Mouse (Mus musculus) adrenal gland, postnatal 14 days (tissue): ENCODE results near the gene Pou4f2. TPM values are rescaled to one million over a fixed set of nuclear protein-coding genes. Genes with fewer than 3 reads are reported as not detected.

Source experiments
- DNase-seq: peaks from one replicate; pipeline ENCODE4 v3.0.0; 2021; ENCODE audit warnings: mixed read lengths
- long read RNA-seq, 2 experiments: library from polyadenylated mRNA; stranded (forward); transcript quantifications; one replicate each; pipeline ENCODE4 v2.0.0; 2021
- total RNA-seq: library from RNA; stranded (reverse); gene quantifications from 2 replicates; pipeline ENCODE4 v1.2.3, GENCODE M21; 2021

Gene Pou4f2
- total RNA-seq, result not detected in 2 replicates
- long read RNA-seq, experiment 1, result 0 reads
- long read RNA-seq, experiment 2, result 0 reads

DNA sequence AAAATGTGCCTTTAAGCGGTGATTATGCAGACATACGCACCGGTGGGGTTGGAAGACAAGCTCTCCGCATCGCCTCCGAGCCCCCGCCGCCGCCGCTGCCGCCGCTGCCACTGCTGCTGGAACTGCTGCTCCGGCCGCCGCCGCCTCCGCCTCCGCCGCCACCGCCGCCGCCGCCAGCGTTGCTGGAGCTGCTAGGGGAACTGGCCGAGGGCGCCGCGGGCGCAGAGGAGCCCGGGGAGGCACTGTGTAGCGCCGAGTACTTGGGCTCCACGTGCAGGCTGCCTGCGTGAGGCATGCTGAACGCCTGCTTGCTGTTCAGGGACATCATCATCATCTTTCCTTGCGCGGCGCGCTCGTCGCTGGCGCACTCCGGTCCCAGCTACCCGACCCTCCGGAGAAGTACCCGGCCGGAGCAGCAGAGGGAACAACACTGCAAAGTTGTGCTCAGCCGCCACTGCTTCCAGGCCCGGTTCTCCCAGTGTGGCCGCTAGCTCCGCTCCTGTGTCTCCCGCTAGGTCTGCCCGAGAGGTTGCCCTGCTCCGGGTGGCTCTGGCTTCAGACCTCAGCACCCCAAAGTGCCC, at the start of gene Pou4f2:
TSS of gene Pou4f2 (minus strand) at position 575 of the 581 bp plus-strand sequence.
- DNase-seq, result peak; percentile 37

- peak; percentile 5 for DNase-seq
These were observed 40.8 kb upstream of the Pou4f2 start for GRCm38 (mm10) chr8:78477051-78477829.

DNA sequence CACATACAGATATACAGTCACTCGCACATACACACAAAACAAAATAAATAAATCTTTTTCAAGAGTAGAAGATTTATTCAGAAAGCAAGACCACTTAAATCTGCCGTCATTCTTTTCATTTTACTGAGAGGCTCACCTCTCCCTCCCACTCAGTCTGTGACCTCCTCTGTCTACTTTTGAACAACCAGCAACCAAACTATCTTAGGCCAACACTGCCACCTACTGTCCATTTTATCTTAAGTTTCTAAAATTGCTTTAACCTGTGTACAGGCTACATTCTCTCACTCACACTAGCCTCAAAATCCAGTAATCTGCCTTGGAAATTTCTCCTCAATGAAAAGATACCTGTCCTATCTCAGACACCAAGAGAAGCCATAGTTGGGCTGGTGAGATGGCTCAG, 31.4 kb upstream of the Pou4f2 start:
- no peak for DNase-seq

DNA sequence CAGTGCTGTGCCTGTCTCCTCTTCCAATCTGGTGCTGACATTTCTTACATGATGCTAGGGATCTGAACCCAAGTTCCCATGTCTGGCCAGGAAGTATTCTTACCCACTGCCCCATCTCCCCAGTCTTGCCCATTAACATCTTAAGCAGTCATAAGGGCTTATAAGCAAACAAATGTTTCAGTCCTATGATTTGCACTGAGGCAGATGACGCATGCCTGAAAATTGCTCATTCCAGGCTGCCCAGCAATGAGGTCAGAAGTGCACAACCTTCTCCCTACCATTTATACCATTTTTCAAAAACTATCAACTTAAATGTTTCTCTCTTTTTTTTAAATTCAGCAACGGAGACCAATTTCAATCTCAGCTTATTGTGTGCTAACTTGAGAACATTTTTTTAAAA, 27.5 kb upstream of the Pou4f2 start:
- no peak for DNase-seq

DNA sequence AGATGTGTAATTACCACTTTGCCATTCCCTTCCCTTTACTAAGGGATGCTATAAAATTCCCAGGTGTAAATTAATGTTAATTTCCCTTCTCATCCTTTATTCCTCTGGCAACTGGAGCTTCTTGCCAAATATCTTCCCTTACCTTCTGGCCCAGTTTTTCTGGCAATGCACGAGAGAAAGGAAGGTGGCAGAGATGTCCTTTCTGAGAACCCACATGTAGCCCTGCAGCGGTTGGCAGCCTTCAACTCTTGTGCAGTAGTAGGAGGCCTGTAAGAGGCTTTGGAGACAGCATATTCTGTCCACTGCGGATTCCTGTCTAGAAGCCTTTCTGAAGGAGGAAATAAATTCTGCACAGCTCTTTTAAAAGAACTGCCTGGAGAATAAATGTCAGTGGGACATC, 20.0 kb upstream of the Pou4f2 start:
- no peak for DNase-seq

- DNase-seq, result no peak
These were observed 6.3 kb upstream of the Pou4f2 start for GRCm38 (mm10) chr8:78442781-78443180.

DNA sequence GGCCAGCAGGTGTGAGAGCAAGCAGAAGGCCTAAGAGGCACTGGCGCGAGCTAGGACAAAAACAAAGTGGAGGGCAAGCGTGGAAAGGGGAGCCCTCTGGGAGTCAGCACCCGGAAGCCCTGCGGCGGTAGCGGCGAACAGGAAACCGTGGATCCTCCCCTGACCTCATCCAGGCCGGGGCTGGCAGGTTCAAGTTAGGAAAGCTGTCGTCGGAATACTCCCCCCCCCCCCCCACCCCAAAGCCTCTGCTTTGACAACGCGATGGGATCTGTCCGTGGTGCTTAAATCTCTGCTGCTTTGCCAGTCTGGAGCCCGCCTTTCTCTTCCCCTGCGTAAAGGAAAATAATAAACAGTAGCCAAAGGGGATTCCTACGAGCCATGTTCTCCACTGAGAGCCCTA, 1.7 kb upstream of the Pou4f2 start:
- DNase-seq, result peak; percentile 82

DNA sequence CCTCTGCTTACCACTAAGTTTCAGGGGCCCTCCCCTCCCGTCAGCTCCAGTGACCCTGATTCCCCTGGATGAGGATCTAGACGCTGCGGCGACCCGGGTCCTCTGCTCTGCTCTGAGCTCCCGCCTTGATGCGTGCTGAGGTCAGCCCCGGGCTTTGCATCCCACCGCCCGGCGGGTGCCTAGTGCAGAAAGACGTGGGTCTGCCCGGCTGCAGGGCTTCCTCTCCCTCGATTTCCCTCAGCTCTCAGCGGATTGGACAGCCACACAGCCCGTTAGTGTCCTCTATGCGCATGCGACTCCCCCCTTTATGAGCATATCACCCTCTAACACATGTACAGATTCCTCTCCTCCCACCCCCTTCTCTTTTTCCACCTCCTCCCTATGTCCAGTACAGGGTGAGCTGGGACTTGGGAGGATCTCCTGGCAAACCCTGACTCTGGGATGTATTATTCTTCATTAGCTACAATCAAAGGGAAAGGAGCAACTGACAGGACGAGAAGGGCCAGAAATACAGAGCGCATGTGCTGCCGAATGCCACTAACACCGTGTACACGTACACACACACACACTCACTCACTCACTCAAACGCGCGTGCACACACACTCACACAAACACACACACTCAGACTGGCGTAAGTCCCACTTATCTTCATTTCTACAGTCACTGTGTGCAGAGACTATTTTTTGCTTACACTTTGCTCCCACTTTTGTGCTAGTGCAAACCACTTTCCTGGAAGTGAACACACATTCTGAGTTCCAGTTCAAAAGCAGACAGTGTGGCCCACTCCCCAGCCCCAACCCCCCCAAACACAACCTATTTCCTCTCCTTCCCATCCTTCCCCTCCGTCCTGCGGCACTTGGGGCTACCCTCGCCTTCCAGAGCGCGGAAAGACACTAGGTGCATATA, 948 bp upstream of the Pou4f2 start:
- no peak for DNase-seq

DNA sequence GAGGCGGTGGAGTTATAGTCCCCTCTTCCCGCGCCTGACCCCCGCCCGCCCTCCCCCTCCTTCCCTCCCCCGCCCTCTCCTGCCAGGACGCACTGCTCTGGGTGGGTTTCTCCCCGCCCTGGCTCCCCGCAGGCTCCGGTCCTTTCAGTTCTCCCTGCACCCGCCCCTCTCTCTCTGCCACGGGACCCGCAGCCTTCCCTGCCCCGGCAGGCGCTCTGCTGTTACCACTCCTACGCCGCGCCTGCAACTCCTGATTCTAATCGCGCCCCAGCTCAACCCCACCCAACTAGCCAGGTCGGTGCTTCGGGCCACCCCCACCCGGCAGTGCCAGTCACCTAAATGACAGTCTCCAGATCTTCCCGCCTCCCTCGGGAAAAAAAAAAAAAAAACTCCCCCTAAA, 216 bp upstream of the Pou4f2 start:
- no peak for DNase-seq

- no peak for DNase-seq
These were observed 853 bp downstream of the Pou4f2 start for GRCm38 (mm10) chr8:78435624-78435960.

GRCm38 (mm10) chr8:78434823-78435623, 1.4 kb downstream of the Pou4f2 start:
- DNase-seq, result no peak

DNA sequence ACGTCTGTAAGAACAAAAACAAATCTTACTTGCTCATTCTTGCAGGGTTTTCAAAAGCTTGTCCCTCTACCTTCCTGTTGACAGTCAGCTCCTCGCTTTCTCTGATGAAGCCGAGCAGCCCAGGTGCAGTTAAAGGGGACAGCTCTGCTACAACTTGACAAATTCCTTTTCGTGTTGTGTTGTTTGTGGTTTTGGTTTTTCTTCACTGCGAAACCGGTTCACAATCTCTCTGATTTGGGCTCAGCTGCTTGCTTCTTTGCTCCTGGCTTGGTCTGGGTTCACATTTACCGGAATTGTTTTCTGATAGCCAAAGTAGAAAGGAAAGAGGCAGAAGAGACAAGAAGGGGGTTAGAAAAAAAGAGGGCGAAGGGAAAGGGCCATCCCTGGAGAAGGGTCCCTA, 2.1 kb downstream of the Pou4f2 start:
- no peak for DNase-seq

- DNase-seq, result no peak
These were observed 3.1 kb downstream of the Pou4f2 start for GRCm38 (mm10) chr8:78433318-78433717.

DNA sequence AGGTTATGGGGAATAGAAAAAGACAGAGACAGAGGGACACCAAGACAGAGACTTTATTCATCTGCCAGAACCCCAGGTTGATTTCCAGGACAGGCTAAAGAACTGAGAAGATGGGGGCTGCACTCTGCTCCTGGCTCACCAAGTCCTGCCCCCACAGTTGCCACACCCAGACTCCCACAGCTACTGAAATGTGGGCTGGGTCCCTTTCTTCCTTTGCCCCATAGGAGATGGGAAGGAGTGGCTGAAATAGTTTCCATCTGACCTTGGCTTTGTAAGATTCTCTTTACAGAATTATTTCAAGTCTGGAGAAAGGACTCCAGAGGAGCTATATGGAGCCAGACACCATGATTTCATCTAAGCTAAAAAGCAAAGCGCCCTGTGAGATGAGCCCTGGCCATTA, 4.0 kb downstream of the Pou4f2 start:
- DNase-seq, result no peak

GRCm38 (mm10) chr8:78431356-78431755, 5.1 kb downstream of the Pou4f2 start:
- peak; percentile 79 for DNase-seq

GRCm38 (mm10) chr8:78428148-78428547, 8.3 kb downstream of the Pou4f2 start:
- no peak for DNase-seq

- DNase-seq, result no peak
These were observed 8.7 kb downstream of the Pou4f2 start for GRCm38 (mm10) chr8:78427769-78428130.

- no peak for DNase-seq
These were observed 9.3 kb downstream of the Pou4f2 start for GRCm38 (mm10) chr8:78426875-78427768.

DNA sequence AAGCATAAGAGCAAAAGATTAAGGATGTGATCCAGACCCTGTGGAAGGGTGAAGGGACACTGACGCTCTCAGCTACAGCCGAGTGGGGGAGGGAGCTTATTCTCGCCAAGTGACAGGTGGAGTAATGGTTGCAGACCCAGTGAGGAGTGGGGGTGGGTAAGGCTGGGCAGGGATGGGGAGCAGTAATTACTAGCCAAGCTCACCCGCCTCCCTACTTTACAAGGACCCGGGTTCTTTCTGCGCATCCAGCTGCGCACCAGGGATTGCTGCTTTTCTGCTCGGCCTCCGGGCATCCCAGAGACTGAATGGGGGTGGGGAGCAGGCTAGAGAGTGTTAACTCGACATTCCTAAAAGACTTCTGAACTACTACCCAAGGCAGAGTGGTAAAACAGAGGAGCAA, 10.0 kb downstream of the Pou4f2 start:
- DNase-seq, result no peak

- DNase-seq, result no peak
These were observed 12.5 kb downstream of the Pou4f2 start for GRCm38 (mm10) chr8:78423937-78424336.

- DNase-seq, result peak; percentile 46
These were observed 16.3 kb downstream of the Pou4f2 start for GRCm38 (mm10) chr8:78420101-78420503.
